ENCODE assay signal across 10 mouse cellular contexts in genomic region chr3:156299984-156300770, GRCm38 (mm10).
DNase-seq lines count a peak whose midpoint lies in the region; ATAC-seq and TF ChIP-seq lines count a peak whose summit lies in the region.
"Had no signal": no experiment of that assay in that cellular context is flagged by ENCODE, and none has a peak within 500 bp of the region (broad histone marks: within the 10 kb centered on the region; RNA-seq: fewer than 3 reads in every experiment).

No protein-coding gene starts in this region.

- H3K4me1 ChIP-seq in hindbrain, embryonic 13.5 days (replicated peaks): peaks cover 11% of the 10 kb centered on the region
- no peaks in the 10 kb centered on the region for H3K4me1 ChIP-seq in hindbrain, embryonic 11.5 days (replicated peaks; ENCODE audit: control insufficient read depth, insufficient read depth, low read length)
- H3K4me1 ChIP-seq in thymus, adult 2 months (replicated peaks; ENCODE audit: control insufficient read depth, insufficient read depth, low read length): no peaks in the 10 kb centered on the region

- no peaks in the 10 kb centered on the region for H3K27me3 ChIP-seq in hindbrain, embryonic 13.5 days
- H3K27me3 ChIP-seq in hindbrain, embryonic 11.5 days (ENCODE audit: control insufficient read depth, insufficient read depth, low read length): no peaks in the 10 kb centered on the region
- H3K27me3 ChIP-seq in thymus, adult 2 months (ENCODE audit: control insufficient read depth, insufficient read depth, low read length): no peaks in the 10 kb centered on the region

- no peaks in the 10 kb centered on the region for H3K36me3 ChIP-seq in hindbrain, embryonic 13.5 days
- no peaks in the 10 kb centered on the region for H3K36me3 ChIP-seq in hindbrain, embryonic 11.5 days (ENCODE audit: control insufficient read depth, insufficient read depth, low read length)
- no peaks in the 10 kb centered on the region for H3K36me3 ChIP-seq in thymus, adult 2 months (ENCODE audit: control insufficient read depth, insufficient read depth, low read length)

- no peak for TF ChIP-seq CTCF in brain, embryonic 14.5 days (IDR thresholded peaks at IDR 0.05; ENCODE audit: borderline replicate concordance, extremely low read depth, insufficient read depth, insufficient read length)
- TF ChIP-seq CTCF in thymus, adult 2 months (IDR thresholded peaks at IDR 0.05; ENCODE audit: borderline replicate concordance, control insufficient read depth, extremely low read depth, insufficient read depth, low read length, poor library complexity): no peak

- 53% methylated on average over 3 of the region's 3 CpGs for WGBS in hindbrain, embryonic 13.5 days
- WGBS in hindbrain, embryonic 11.5 days: 67% methylated on average over 3 of the region's 3 CpGs
- WGBS in thymus, adult 2 months: 95% methylated on average over 3 of the region's 3 CpGs

- no peak overlapping the region for H3K4me3 ChIP-seq in hindbrain, embryonic 13.5 days
- no peak overlapping the region for H3K4me3 ChIP-seq in hindbrain, embryonic 11.5 days (ENCODE audit: low read depth, low read length)
- no peak overlapping the region for H3K4me3 ChIP-seq in thymus, adult 2 months (ENCODE audit: control insufficient read depth, insufficient read depth, low read length)
- H3K4me3 ChIP-seq: erythroblast, embryonic 14.5 days had no signal

- H3K4me2 ChIP-seq in hindbrain, embryonic 13.5 days: no peak overlapping the region
- H3K4me2 ChIP-seq in hindbrain, embryonic 11.5 days (replicated peaks; ENCODE audit: low read depth, low read length): no peak overlapping the region

- ATAC-seq in hindbrain, embryonic 13.5 days (ENCODE audit: low FRiP score): peak; percentile 80
- no peak for ATAC-seq in hindbrain, embryonic 11.5 days (ENCODE audit: low FRiP score)

- no peak overlapping the region for H3K27ac ChIP-seq in hindbrain, embryonic 13.5 days
- H3K27ac ChIP-seq in hindbrain, embryonic 11.5 days (ENCODE audit: low read depth, low read length): no peak overlapping the region
- no peak overlapping the region for H3K27ac ChIP-seq in thymus, adult 2 months (ENCODE audit: control insufficient read depth, insufficient read depth, low read length)

- intact Hi-C loops in left cerebral cortex, postnatal 4 days (cut with DNase I): no loop called here

- no peak for DNase-seq in hindbrain, embryonic 11.5 days (ENCODE audit: low spot score)
- peak; percentile 32 for DNase-seq in 3T3-L1 (ENCODE audit: low read depth, low spot score)
- peak; percentile 93 for DNase-seq in brain, embryonic 14.5 days (ENCODE audit: low read depth)
- DNase-seq in left cerebral cortex, postnatal 4 days: peak; percentile 48
- DNase-seq in thymus, adult 2 months: no peak
- no peak for DNase-seq in heart, adult 8-10 months (ENCODE audit: low spot score)
- DNase-seq in ovary, postnatal 10 days (ENCODE audit: low spot score): no peak
- DNase-seq: spleen, adult 18-20 months had no signal

- TF ChIP-seq POLR2A in brain, embryonic 14.5 days (IDR thresholded peaks at IDR 0.05; ENCODE audit: borderline replicate concordance, extremely low read depth, insufficient read depth, insufficient read length, poor library complexity, severe bottlenecking): no peak
- no peak for TF ChIP-seq POLR2A in thymus, adult 2 months (IDR thresholded peaks at IDR 0.05; ENCODE audit: control insufficient read depth, extremely low read depth, insufficient read depth, low read length, poor library complexity)

- H3K9me3 ChIP-seq in hindbrain, embryonic 13.5 days: no peaks in the 10 kb centered on the region
- H3K9me3 ChIP-seq in hindbrain, embryonic 11.5 days (ENCODE audit: control insufficient read depth, low read length): no peaks in the 10 kb centered on the region

- no peak overlapping the region for H3K9ac ChIP-seq in hindbrain, embryonic 13.5 days
- no peak overlapping the region for H3K9ac ChIP-seq in hindbrain, embryonic 11.5 days (ENCODE audit: low read depth, low read length)

Comparison
In these comparisons a context has a peak if more than half of its experiments do, and no peak if none do; other contexts are left out.
1. DNase-seq: peak in 3T3-L1 (single experiment), brain, embryonic 14.5 days (single experiment) and left cerebral cortex, postnatal 4 days (single experiment); none in hindbrain, embryonic 11.5 days (single experiment), thymus, adult 2 months (single experiment), heart, adult 8-10 months (single experiment) and ovary, postnatal 10 days (single experiment).